Mouse (Mus musculus) heart, embryonic 16.5 days (tissue): Measurements from ENCODE around the gene Gm26920. TPM values are rescaled to one million over a fixed set of nuclear protein-coding genes. Genes with fewer than 3 reads are reported as not detected.

Source experiments
- ATAC-seq: fragments of 200-750 bp; cut with Nextera tagmentation; replicated peaks from 2 replicates; pipeline ENCODE4 v1.8.0; 2017; ENCODE audit warnings: moderate number of reproducible peaks; ENCODE audit not compliant: insufficient read depth, low FRiP score; ENCODE audit errors: extremely low read depth
- H3K27ac ChIP-seq: fragments of 300-500 bp; sonication (generic); 2 replicates; pipeline ENCODE4 v1.5.1; 2014; ENCODE audit warnings: mild to moderate bottlenecking, low read length, control low read depth, moderate library complexity
- H3K27me3 ChIP-seq: fragments of 300-500 bp; sonication (generic); 2 replicates; pipeline ENCODE4 v1.6.1; 2014; ENCODE audit warnings: low read length, mixed read lengths; ENCODE audit not compliant: control insufficient read depth, insufficient read depth
- H3K36me3 ChIP-seq: fragments of 300-500 bp; sonication (generic); 2 replicates; pipeline ENCODE4 v1.6.1; 2014; ENCODE audit not compliant: control insufficient read depth, insufficient read depth
- H3K4me1 ChIP-seq: fragments of 300-500 bp; sonication (generic); 2 replicates; pipeline ENCODE4 v1.6.1; 2014; ENCODE audit warnings: low read length, mixed read lengths; ENCODE audit not compliant: control insufficient read depth, insufficient read depth
- H3K4me2 ChIP-seq: fragments of 300-500 bp; sonication (generic); 2 replicates; pipeline ENCODE4 v1.6.1; 2014; ENCODE audit warnings: low read depth, mild to moderate bottlenecking, control low read depth, low read length
- H3K4me3 ChIP-seq: fragments of 300-500 bp; sonication (generic); 2 replicates; pipeline ENCODE4 v1.5.1; 2014; ENCODE audit warnings: mild to moderate bottlenecking, control low read depth, low read length
- H3K9ac ChIP-seq: fragments of 300-500 bp; sonication (generic); 2 replicates; pipeline ENCODE4 v1.6.1; 2014; ENCODE audit warnings: low read length, control low read depth
- H3K9me3 ChIP-seq: fragments of 300-500 bp; sonication (generic); replicated peaks from 2 replicates; pipeline ENCODE4 v1.6.1; 2016; ENCODE audit warnings: low read length; ENCODE audit not compliant: control insufficient read depth
- WGBS: fragments of 180-500 bp; shearing (Covaris S2); extraction: QIAGEN DNeasy Blood & Tissue Kit; methylation state at CpG from one replicate; pipeline ENCODE4 v1.1.7; 2014; 5-methylcytosine and 5-hydroxymethylcytosine counted together
- polyA plus RNA-seq: library from polyadenylated mRNA; unstranded; fragments of >200 nt; fragmentation: Nextera tagmentation; extraction: Ambion mirVana; gene quantifications from 2 replicates; pipeline ENCODE4 v1.2.1, GENCODE M21; 2015

The Gm26920 gene
- polyA plus RNA-seq, 1 experiment from 2014 or later = not detected

GRCm38 (mm10) chr7:30034331-30034730 lies 55.9 kb downstream of the Gm26920 start:
- Histone ChIP-seq H3K4me2 (no peak overlapping the region), H3K4me3 (no peak overlapping the region), H3K9me3 (no peaks in the 10 kb centered on the region), H3K4me1 (no peaks in the 10 kb centered on the region), H3K27me3 (no peaks in the 10 kb centered on the region), H3K9ac (no peak overlapping the region), H3K27ac (no peak overlapping the region), H3K36me3 (peaks cover 14% of the 10 kb centered on the region)
- 87% methylated on average over 12 of the region's 12 CpGs for WGBS
- no peak for ATAC-seq

- no peak overlapping the region for H3K9ac ChIP-seq
- 86% methylated on average over 3 of the region's 3 CpGs for WGBS
- ATAC-seq = no peak
- H3K4me1 ChIP-seq = no peaks in the 10 kb centered on the region; the same call in 1 of the 2 replicates
- H3K4me2 ChIP-seq = no peak overlapping the region
- no peaks in the 10 kb centered on the region for H3K27me3 ChIP-seq
- H3K4me3 ChIP-seq = no peak overlapping the region
- H3K27ac ChIP-seq = no peak overlapping the region
- no peaks in the 10 kb centered on the region for H3K9me3 ChIP-seq
- peaks cover 3% of the 10 kb centered on the region for H3K36me3 ChIP-seq
Measured at GRCm38 (mm10) chr7:30031379-30031778, 58.8 kb downstream of the Gm26920 start.

- no peak overlapping the region for H3K9ac ChIP-seq
- no peak overlapping the region for H3K4me2 ChIP-seq
- no peaks in the 10 kb centered on the region for H3K27me3 ChIP-seq
- H3K36me3 ChIP-seq = peaks cover 8% of the 10 kb centered on the region
- H3K27ac ChIP-seq = no peak overlapping the region
- no peak for ATAC-seq
- no peak overlapping the region for H3K4me3 ChIP-seq
- 25% methylated on average over 6 of the region's 6 CpGs for WGBS
- no peaks in the 10 kb centered on the region for H3K9me3 ChIP-seq
- no peaks in the 10 kb centered on the region; the same call in 1 of the 2 replicates for H3K4me1 ChIP-seq
Measured at GRCm38 (mm10) chr7:30030677-30031076, 59.5 kb downstream of the Gm26920 start.

GRCm38 (mm10) chr7:30028572-30028971 lies 61.6 kb downstream of the Gm26920 start:
- H3K9ac ChIP-seq = no peak overlapping the region
- H3K27me3 ChIP-seq = no peaks in the 10 kb centered on the region
- no peak overlapping the region for H3K4me3 ChIP-seq
- H3K27ac ChIP-seq = no peak overlapping the region
- no peak overlapping the region for H3K4me2 ChIP-seq
- H3K4me1 ChIP-seq = peaks cover 2% of the 10 kb centered on the region; the same call in 1 of the 2 replicates
- no peak for ATAC-seq
- WGBS = 80% methylated on average over 3 of the region's 3 CpGs
- H3K9me3 ChIP-seq = no peaks in the 10 kb centered on the region
- peaks cover 25% of the 10 kb centered on the region for H3K36me3 ChIP-seq

- Histone ChIP-seq H3K9me3 (no peaks in the 10 kb centered on the region), H3K4me2 (no peak overlapping the region), H3K9ac (no peak overlapping the region), H3K4me1 (peaks cover 2% of the 10 kb centered on the region; the same call in 1 of the 2 replicates), H3K36me3 (peaks cover 37% of the 10 kb centered on the region), H3K4me3 (no peak overlapping the region), H3K27ac (no peak overlapping the region), H3K27me3 (no peaks in the 10 kb centered on the region)
- ATAC-seq = no peak
- 73% methylated on average over 4 of the region's 4 CpGs for WGBS
Measured at GRCm38 (mm10) chr7:30027331-30027730, 62.9 kb downstream of the Gm26920 start.

GRCm38 (mm10) chr7:30025358-30025757 lies 64.9 kb downstream of the Gm26920 start:
- Histone ChIP-seq H3K4me1 (peaks cover 2% of the 10 kb centered on the region; the same call in 1 of the 2 replicates), H3K27me3 (no peaks in the 10 kb centered on the region), H3K27ac (no peak overlapping the region), H3K36me3 (peaks cover 46% of the 10 kb centered on the region), H3K4me3 (no peak overlapping the region), H3K9me3 (no peaks in the 10 kb centered on the region), H3K4me2 (no peak overlapping the region), H3K9ac (no peak overlapping the region)
- WGBS = 66% methylated on average over 5 of the region's 5 CpGs
- no peak for ATAC-seq

- no peaks in the 10 kb centered on the region for H3K27me3 ChIP-seq
- ATAC-seq = no peak
- H3K9me3 ChIP-seq = no peaks in the 10 kb centered on the region
- H3K27ac ChIP-seq = no peak overlapping the region
- WGBS = 57% methylated on average over 8 of the region's 8 CpGs
- no peak overlapping the region for H3K9ac ChIP-seq
- H3K4me1 ChIP-seq = peaks cover 2% of the 10 kb centered on the region; the same call in 1 of the 2 replicates
- H3K36me3 ChIP-seq = peaks cover 57% of the 10 kb centered on the region
- no peak overlapping the region for H3K4me2 ChIP-seq
- H3K4me3 ChIP-seq = no peak overlapping the region
Measured at GRCm38 (mm10) chr7:30023800-30024199, 66.4 kb downstream of the Gm26920 start.

GRCm38 (mm10) chr7:30023324-30023723 lies 66.9 kb downstream of the Gm26920 start:
- H3K4me1 ChIP-seq = peaks cover 2% of the 10 kb centered on the region; the same call in 1 of the 2 replicates

GRCm38 (mm10) chr7:30019543-30019942 lies 70.7 kb downstream of the Gm26920 start:
- Histone ChIP-seq H3K36me3 (peaks cover 78% of the 10 kb centered on the region), H3K9me3 (no peaks in the 10 kb centered on the region), H3K27ac (no peak overlapping the region), H3K9ac (no peak overlapping the region), H3K27me3 (no peaks in the 10 kb centered on the region), H3K4me3 (no peak overlapping the region), H3K4me2 (no peak overlapping the region), H3K4me1 (0 out of 2 replicates have a peak, but pooled peaks cover 2% of the 10 kb centered on the region)
- no peak for ATAC-seq
- WGBS = 87% methylated on average over 2 of the region's 2 CpGs

More at GRCm38 (mm10) chr7:30023324-30023723, 66.9 kb downstream of the Gm26920 start:
- Histone ChIP-seq H3K9ac (no peak overlapping the region), H3K36me3 (peaks cover 62% of the 10 kb centered on the region), H3K9me3 (no peaks in the 10 kb centered on the region), H3K27me3 (no peaks in the 10 kb centered on the region), H3K27ac (no peak overlapping the region), H3K4me3 (no peak overlapping the region), H3K4me2 (no peak overlapping the region)
- WGBS = 93% methylated on average over 9 of the region's 9 CpGs
- no peak for ATAC-seq
